Mouse (Mus musculus): ENCODE data around the gene Aqp1. TPM values are rescaled to one million over a fixed set of nuclear protein-coding genes. Genes with fewer than 3 reads are reported as not detected.
A peak's percentile ranks its signal among the peaks of the same experiment; 100 is the strongest.

The Aqp1 gene
- polyA plus RNA-seq, 1 experiment from 2014 or later, result 27.4 TPM

DNA sequence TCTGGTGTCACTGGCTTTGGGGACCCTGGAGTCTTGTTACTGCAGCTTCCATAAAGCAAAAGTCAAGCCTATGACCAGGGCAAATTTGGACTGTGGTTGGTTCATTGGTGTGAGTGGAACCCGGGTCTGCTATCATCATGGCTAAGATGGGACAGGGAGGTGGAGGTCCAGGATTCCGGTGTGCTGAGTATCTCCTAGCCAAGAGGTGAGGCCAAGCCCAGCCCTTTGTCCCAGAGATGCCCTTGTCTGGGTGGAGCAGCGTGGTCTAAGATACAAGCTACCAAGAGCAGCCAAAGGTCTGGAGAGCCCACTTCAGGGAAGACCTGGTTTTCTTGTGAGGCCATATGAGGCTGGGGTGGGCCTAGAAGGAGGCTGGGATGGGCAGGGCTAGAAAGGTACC is 17.6 kb upstream of the Aqp1 start:
- 83% methylated on average over 3 of the region's 3 CpGs for WGBS
- H3K9me3 ChIP-seq, result no peaks in the 10 kb centered on the region
- no peaks in the 10 kb centered on the region for H3K36me3 ChIP-seq
- H3K27me3 ChIP-seq (replicated peaks), result 0 out of 2 replicates have a peak, but pooled peaks cover 2% of the 10 kb centered on the region
- H3K4me1 ChIP-seq, result peaks cover 34% of the 10 kb centered on the region
- no peak overlapping the region for H3K4me2 ChIP-seq
- H3K9ac ChIP-seq, result no peak overlapping the region
- H3K4me3 ChIP-seq, result no peak overlapping the region
- 0 out of 2 replicates have a peak overlapping the region, but pooled peaks have one; percentile 48 for H3K27ac ChIP-seq (replicated peaks)
- ATAC-seq (ENCODE audit: extremely low read depth, insufficient number of reproducible peaks, low FRiP score, low TSS enrichment), result no peak

DNA sequence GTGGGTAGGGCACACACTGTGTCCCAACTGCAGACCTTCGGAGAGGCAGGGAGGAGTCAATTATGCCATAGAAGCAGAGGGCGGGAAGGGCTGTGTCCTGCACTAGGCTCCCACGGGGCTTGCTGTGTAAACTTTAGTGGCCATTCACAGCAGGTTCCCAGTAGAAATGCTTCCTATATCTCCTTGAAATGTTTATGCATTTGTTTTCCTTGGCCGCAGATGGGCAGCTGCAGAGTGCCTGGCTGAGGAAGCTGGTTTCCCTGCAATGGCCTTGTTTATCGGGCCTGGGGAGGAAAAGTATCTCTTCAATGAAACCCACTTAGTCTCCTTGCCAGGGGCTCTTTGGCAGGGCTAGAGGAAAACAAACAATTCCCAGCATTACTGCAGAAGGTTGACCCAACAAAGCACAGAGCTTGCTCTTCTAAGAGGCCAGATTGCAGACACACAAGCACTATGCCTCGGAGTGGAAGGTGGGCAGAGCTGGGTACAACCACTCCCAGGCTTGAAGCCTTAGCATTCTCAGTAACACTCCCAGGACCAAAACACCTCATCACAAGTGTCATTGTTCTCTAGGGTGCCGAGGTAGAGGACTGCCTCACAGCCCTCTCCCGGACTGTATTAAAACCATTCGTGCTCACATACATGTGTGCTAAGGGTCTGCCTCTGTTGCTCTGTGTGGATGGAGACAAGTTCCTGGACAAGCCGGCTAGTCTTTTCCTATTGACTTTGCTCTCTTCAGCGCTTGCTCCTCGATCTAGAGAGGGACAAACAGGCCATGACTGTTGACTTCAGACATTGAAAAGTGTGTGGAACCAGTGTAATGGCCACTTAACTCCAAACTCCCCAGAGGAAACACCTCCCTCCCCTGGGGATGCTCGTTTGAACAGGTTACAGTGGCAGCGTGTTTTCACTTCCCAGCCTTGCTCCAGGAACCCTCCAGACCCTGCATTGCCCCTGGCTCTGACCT is 16.4 kb upstream of the Aqp1 start:
- Histone ChIP-seq H3K36me3 (no peaks in the 10 kb centered on the region), H3K4me3 (no peak overlapping the region), H3K4me1 (peaks cover 38% of the 10 kb centered on the region), H3K27me3 (replicated peaks) (no peaks in the 10 kb centered on the region), H3K9me3 (no peaks in the 10 kb centered on the region), H3K4me2 (no peak overlapping the region), H3K9ac (no peak overlapping the region), H3K27ac (replicated peaks) (peak overlapping the region; percentile 61)
- no peak; the same call in 1 of the 2 replicates for ATAC-seq (ENCODE audit: extremely low read depth, insufficient number of reproducible peaks, low FRiP score, low TSS enrichment)
- WGBS, result 56% methylated on average over 14 of the region's 14 CpGs

DNA sequence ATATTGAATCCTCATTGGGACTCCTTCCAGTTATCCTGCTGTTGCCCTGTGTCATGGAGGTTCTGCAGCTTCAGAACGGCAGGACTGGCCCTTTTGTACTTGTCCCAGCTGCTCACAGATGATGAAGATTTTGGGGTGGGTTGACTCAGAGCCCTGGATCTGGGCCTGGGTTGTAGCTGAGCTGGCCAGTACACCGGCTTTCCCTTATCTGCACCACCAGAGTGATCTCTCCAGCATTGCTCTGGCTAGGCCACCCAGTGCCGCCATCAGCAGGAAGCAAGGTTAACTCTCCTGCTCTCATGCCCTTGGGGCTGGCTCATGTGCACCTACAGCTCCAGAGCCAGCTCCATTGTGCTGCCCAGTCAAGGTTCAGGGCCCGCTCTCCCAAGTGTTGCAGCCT is 15.3 kb upstream of the Aqp1 start:
- ATAC-seq (ENCODE audit: extremely low read depth, insufficient number of reproducible peaks, low FRiP score, low TSS enrichment), result peak; percentile 22; the same call in 1 of the 2 replicates
- WGBS, result 50% methylated on average over 4 of the region's 4 CpGs
- H3K9me3 ChIP-seq, result no peaks in the 10 kb centered on the region
- H3K27me3 ChIP-seq (replicated peaks), result no peaks in the 10 kb centered on the region
- no peak overlapping the region for H3K4me3 ChIP-seq
- 0 out of 2 replicates have a peak overlapping the region, but pooled peaks have one; percentile 17 for H3K27ac ChIP-seq (replicated peaks)
- H3K9ac ChIP-seq, result no peak overlapping the region
- H3K36me3 ChIP-seq, result no peaks in the 10 kb centered on the region
- no peak overlapping the region for H3K4me2 ChIP-seq
- H3K4me1 ChIP-seq, result peaks cover 38% of the 10 kb centered on the region

DNA sequence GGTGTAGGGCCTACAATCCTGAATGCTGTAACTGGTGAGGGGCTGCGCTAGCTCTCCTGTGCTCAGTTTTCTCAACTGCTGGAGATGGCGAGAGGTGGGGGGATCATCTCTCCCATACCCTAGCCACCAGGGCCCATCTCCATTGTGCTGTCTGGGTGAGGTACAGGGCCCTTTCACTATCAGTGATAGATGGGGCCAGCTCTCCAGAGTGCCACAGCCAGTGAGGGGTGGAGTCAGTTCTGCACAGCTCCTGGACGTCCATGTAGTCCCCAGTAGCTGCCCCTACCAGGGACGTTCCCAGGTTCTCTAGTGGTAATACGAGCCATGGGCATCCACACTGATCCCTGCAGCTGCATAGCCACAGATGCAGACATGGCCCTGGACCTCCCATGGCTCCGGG is 14.7 kb upstream of the Aqp1 start:
- no peak for ATAC-seq (ENCODE audit: extremely low read depth, insufficient number of reproducible peaks, low FRiP score, low TSS enrichment)
- H3K4me3 ChIP-seq, result no peak overlapping the region
- no peaks in the 10 kb centered on the region for H3K9me3 ChIP-seq
- H3K27me3 ChIP-seq (replicated peaks), result no peaks in the 10 kb centered on the region
- H3K36me3 ChIP-seq, result no peaks in the 10 kb centered on the region
- peaks cover 43% of the 10 kb centered on the region for H3K4me1 ChIP-seq
- H3K4me2 ChIP-seq, result no peak overlapping the region
- H3K27ac ChIP-seq (replicated peaks), result no peak overlapping the region
- H3K9ac ChIP-seq, result no peak overlapping the region
- 66% methylated on average over 6 of the region's 6 CpGs for WGBS

DNA sequence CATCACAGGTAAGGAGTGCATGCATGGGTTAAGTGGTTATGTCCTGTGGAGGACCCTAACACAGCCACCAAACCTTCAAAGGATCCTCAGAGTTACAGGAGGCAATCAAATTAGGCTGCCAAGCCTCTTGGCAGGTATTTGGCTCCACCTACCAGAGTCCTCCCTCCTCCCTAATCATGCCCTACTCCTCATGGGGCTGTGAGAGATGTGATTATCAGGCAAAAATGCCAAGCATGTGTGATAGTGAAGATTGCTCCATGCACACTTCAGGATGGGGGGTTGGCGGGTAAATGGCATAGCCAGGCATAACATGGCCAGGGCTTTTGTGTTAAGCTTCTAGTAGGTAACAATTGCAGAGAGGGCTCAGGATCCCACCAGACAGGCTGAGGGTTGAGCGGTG is 13.3 kb upstream of the Aqp1 start:
- H3K9ac ChIP-seq, result no peak overlapping the region
- no peaks in the 10 kb centered on the region for H3K36me3 ChIP-seq
- no peak overlapping the region for H3K4me2 ChIP-seq
- no peak overlapping the region for H3K27ac ChIP-seq (replicated peaks)
- no peak overlapping the region for H3K4me3 ChIP-seq
- no peak for ATAC-seq (ENCODE audit: extremely low read depth, insufficient number of reproducible peaks, low FRiP score, low TSS enrichment)
- no peaks in the 10 kb centered on the region for H3K9me3 ChIP-seq
- H3K4me1 ChIP-seq, result peaks cover 58% of the 10 kb centered on the region
- 59% methylated on average over 2 of the region's 2 CpGs for WGBS
- H3K27me3 ChIP-seq (replicated peaks), result no peaks in the 10 kb centered on the region; the same call in 1 of the 2 replicates

DNA sequence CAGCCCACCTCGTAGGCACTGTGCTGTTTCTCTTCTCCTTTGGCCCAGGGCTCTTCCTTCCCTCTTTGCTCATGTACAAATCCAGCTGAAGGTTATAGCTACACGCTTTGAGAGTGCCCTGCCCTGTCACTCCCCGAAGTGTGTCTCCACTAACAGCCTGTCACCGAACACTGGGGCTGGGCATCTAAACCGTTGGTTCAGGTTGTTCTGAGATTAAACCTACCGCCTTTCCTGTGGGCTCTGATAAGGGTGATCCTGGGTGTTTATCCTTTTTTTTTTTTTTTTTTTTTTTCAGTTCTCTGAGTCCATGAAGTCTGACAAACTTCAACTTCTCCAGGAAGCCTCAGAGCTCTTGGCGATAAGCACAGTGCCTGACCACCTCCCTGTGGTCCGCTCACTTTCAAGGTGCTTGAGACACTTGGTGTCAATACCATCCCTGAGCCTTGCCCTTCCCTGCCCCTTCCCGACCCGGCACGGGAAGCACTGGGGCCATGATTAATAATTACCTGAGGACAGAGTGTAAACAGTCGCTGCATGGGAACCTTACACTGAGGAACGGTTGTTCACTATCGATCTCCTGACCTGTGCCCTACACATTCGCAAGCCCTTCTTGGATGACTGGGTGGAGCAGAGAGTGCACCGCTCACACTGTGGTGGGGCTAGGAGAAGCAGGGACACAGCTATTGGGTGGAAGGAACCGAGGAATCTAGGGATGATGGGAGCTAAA is 12.2 kb upstream of the Aqp1 start:
- Histone ChIP-seq H3K27me3 (replicated peaks) (peaks cover 3% of the 10 kb centered on the region; the same call in 1 of the 2 replicates), H3K4me2 (no peak overlapping the region), H3K4me1 (peaks cover 56% of the 10 kb centered on the region), H3K9me3 (no peaks in the 10 kb centered on the region), H3K36me3 (no peaks in the 10 kb centered on the region), H3K9ac (no peak overlapping the region), H3K27ac (replicated peaks) (no peak overlapping the region), H3K4me3 (no peak overlapping the region)
- 57% methylated on average over 17 of the region's 17 CpGs for WGBS
- ATAC-seq (ENCODE audit: extremely low read depth, insufficient number of reproducible peaks, low FRiP score, low TSS enrichment), result no peak

DNA sequence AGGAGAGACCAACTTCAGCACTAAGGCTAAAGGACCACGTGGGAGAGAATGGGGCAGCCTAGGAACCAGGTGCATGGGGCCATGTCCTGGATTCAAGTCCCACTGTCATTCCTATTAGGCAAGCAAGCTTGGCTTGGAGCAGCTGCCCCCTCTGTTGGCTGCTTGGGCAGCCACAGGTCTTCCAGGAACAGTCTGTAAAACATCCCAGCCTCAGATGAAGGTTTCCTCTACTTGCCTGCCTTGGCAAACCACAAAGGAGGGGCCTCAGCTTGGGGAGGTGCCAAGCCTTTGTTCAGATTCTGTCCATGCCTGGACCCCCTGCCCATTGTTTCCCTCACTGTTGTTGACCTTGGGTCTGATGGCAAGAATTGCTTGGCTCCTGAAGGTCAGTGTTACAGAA is 11.4 kb upstream of the Aqp1 start:
- H3K27ac ChIP-seq (replicated peaks), result no peak overlapping the region
- peaks cover 10% of the 10 kb centered on the region; the same call in 1 of the 2 replicates for H3K27me3 ChIP-seq (replicated peaks)
- no peak for ATAC-seq (ENCODE audit: extremely low read depth, insufficient number of reproducible peaks, low FRiP score, low TSS enrichment)
- H3K4me2 ChIP-seq, result no peak overlapping the region
- 67% methylated on average over 1 of the region's 1 CpGs for WGBS
- H3K9ac ChIP-seq, result no peak overlapping the region
- H3K4me3 ChIP-seq, result no peak overlapping the region
- H3K36me3 ChIP-seq, result no peaks in the 10 kb centered on the region
- no peaks in the 10 kb centered on the region for H3K9me3 ChIP-seq
- peaks cover 50% of the 10 kb centered on the region for H3K4me1 ChIP-seq

DNA sequence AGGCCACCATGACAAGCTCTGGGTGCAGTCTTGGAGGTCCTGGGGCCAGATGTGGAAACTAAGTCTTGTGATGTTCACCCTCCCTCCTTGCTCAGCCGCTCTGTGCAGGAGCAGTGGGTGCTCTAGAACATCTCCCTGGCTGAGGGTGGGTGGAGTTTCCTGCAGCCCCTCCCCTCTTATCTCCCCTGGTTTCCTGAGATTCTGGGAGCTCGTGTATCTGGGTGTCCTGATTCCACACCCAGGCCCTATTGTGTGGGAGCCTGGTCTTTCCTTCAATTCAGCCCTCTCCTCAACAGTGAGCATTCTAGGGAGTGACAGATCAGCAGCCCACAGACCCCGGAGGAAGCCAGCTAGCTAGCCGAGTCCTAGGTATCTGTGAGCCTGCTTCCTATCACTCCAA is 9.9 kb upstream of the Aqp1 start:
- Histone ChIP-seq H3K4me3 (no peak overlapping the region), H3K36me3 (no peaks in the 10 kb centered on the region), H3K27me3 (replicated peaks) (peaks cover 20% of the 10 kb centered on the region; the same call in 1 of the 2 replicates), H3K4me2 (no peak overlapping the region), H3K9me3 (no peaks in the 10 kb centered on the region), H3K27ac (replicated peaks) (peak overlapping the region; percentile 58; the same call in 1 of the 2 replicates), H3K9ac (no peak overlapping the region), H3K4me1 (peaks cover 48% of the 10 kb centered on the region)
- 34% methylated on average over 4 of the region's 4 CpGs for WGBS
- no peak for ATAC-seq (ENCODE audit: extremely low read depth, insufficient number of reproducible peaks, low FRiP score, low TSS enrichment)

DNA sequence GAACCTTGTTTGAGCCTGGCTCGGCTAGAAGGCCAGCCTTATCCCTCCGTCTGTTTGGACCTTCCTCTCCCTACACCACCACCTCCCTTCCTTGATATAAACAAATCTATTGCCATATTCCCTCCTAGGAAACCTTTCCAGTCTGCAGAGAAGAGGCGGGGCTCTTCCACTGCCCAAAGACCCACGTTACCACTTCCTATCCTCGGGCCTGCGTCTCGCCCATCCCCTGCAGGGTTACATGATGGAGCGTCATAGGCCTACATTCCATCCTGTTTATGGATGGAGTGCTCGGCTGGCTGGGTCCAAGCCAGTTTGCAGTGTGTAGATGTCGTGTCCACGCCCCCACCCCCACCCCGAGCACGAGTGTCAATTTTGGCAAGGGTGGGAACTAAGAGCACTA is 8.9 kb upstream of the Aqp1 start:
- Histone ChIP-seq H3K9me3 (no peaks in the 10 kb centered on the region), H3K4me1 (peaks cover 50% of the 10 kb centered on the region), H3K4me3 (no peak overlapping the region), H3K4me2 (no peak overlapping the region), H3K27me3 (replicated peaks) (peaks cover 25% of the 10 kb centered on the region; the same call in 1 of the 2 replicates), H3K36me3 (no peaks in the 10 kb centered on the region), H3K27ac (replicated peaks) (peak overlapping the region; percentile 58; the same call in 1 of the 2 replicates), H3K9ac (no peak overlapping the region)
- ATAC-seq (ENCODE audit: extremely low read depth, insufficient number of reproducible peaks, low FRiP score, low TSS enrichment), result peak; percentile 20; the same call in 1 of the 2 replicates
- WGBS, result 61% methylated on average over 13 of the region's 13 CpGs

DNA sequence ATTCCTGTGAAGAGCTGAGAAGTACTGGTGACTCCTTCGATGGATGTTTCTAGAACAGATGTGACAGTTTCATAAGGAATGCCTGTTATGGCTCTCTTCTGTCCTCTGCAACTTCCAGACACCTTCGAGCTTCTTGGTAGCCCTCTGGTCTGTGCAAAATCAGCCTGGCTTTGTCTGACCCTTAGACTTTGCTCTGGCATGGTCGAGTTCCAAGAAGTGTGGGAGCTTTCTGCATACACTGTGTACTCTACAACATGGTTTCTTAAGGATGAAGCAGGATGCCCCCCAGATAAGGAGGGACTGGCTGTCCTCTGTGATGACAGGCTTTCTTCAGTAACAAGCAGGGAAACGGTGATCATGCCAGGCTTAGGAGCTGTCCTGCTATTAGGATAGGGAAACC is 8.1 kb upstream of the Aqp1 start:
- Histone ChIP-seq H3K4me2 (no peak overlapping the region), H3K4me3 (no peak overlapping the region), H3K4me1 (peaks cover 53% of the 10 kb centered on the region), H3K9ac (no peak overlapping the region), H3K27ac (replicated peaks) (peak overlapping the region; percentile 58), H3K27me3 (replicated peaks) (peaks cover 29% of the 10 kb centered on the region; the same call in 1 of the 2 replicates), H3K36me3 (no peaks in the 10 kb centered on the region), H3K9me3 (no peaks in the 10 kb centered on the region)
- WGBS, result 43% methylated on average over 4 of the region's 4 CpGs
- ATAC-seq (ENCODE audit: extremely low read depth, insufficient number of reproducible peaks, low FRiP score, low TSS enrichment), result no peak

DNA sequence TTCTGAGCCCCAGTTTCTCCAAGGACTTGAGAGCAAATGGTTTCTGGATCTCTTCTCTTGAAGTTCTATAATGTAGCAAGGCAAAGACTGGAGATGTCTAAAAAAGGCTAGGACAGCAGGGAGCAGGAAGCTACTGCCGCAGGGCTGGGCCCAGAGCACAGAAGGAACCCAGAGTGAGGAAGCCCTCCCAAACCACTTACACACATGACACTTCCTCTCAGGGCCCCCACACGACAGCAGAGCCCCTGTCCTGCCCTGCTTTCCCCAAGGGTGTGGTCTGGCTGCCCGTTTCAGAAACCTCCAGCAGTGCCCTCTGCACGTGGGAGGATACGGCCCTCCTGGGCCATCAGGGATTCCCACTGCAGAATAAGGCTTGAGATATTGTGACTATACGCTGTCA is 4.9 kb upstream of the Aqp1 start:
- WGBS, result 55% methylated on average over 6 of the region's 6 CpGs
- Histone ChIP-seq H3K36me3 (no peaks in the 10 kb centered on the region), H3K9ac (no peak overlapping the region), H3K4me1 (peaks cover 63% of the 10 kb centered on the region), H3K4me3 (no peak overlapping the region), H3K27me3 (replicated peaks) (peaks cover 29% of the 10 kb centered on the region; the same call in 1 of the 2 replicates), H3K27ac (replicated peaks) (no peak overlapping the region), H3K4me2 (no peak overlapping the region), H3K9me3 (no peaks in the 10 kb centered on the region)
- ATAC-seq (ENCODE audit: extremely low read depth, insufficient number of reproducible peaks, low FRiP score, low TSS enrichment), result no peak

Measured in heart, embryonic 13.5 days (tissue).